Mouse (Mus musculus): ENCODE results near the gene Ccdc126. TPM values are rescaled to one million over a fixed set of nuclear protein-coding genes. Genes with fewer than 3 reads are reported as not detected.
A peak's percentile ranks its signal among the peaks of the same experiment; 100 is the strongest.

Gene Ccdc126
- 2.1 and 2.2 TPM in 2 replicates for polyA plus RNA-seq (2012; rRNA removed)

DNA sequence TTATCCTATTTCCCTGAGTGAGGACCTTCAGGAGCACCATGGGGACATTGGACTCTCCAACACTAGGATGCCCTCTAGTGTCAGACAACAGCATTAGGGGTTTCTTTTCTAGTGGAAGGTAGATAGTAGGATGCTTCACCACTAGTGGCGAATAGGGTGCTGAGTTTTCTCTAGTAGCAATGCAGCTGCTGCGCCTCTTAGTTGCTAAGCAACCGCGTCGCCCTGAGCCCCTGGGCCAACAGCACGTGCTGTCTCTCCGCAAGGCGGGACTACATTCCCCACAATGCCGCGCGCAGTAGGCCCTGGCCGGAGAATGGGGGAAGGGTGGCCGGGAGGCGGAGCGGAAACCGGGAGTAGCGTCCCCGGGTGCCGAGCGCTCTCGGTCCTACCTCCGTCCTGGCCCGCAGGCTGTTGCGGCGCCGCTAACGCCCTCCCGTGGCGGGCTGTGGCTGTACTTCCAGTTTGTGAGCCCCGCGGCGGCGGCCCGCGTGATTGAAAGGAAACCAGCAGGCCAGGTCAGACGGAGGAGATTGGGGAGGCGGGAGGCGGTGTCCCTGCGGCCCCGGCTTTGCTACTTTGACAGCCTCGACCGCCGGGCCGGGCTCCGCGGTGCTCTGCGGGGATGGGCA lies at the start of gene Ccdc126:
Gene Ccdc126, plus strand, starts transcription at position 309 of the 629 bp plus-strand sequence.
- TF ChIP-seq CTCF (IDR thresholded peaks at IDR 0.05; ENCODE audit: control insufficient read depth, insufficient read depth, insufficient replicate concordance, low read depth, low read length) (no peak; the same call in 1 of the 2 replicates), POLR2A (IDR thresholded peaks at IDR 0.05; ENCODE audit: control insufficient read depth, low read depth, low read length) (peak; percentile 77)
- Histone ChIP-seq H3K4me1 (ENCODE audit: control insufficient read depth, insufficient read depth, low read length) (peaks cover 3% of the 10 kb centered on the region; the same call in 1 of the 2 replicates), H3K27me3 (ENCODE audit: control insufficient read depth, insufficient read depth, low read length) (no peaks in the 10 kb centered on the region), H3K36me3 (ENCODE audit: control insufficient read depth, insufficient read depth, low read length) (no peaks in the 10 kb centered on the region), H3K4me3 (ENCODE audit: control insufficient read depth, low read depth, low read length) (peak within 1 kb of the TSS; percentile 93), H3K27ac (ENCODE audit: control insufficient read depth, insufficient read depth, low read depth, low read length) (peak within 1 kb of the TSS; percentile 81)

DNA sequence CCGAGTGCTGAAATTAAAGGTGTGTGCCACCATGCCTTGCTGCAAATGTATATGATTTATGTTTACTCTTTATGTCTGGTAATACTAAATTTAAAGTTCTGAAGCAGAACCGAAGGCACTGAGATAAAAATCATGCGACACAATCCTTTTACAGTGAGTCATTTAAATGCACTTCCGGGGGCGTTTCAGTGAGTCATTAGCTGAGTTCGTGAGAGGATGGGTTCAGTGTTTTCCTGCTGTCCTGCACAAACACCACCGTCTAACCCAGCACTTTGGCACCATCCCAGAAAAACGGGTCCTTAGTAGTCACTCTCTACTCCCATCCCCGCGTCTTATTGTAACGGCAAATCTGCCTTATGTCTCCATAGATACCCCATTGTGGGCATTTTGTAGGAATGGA lies 49.2 kb upstream of the Ccdc126 start:
- no peaks in the 10 kb centered on the region for H3K27me3 ChIP-seq (ENCODE audit: control insufficient read depth, insufficient read depth, low read length)
- TF ChIP-seq POLR2A (IDR thresholded peaks at IDR 0.05; ENCODE audit: control insufficient read depth, low read depth, low read length) (no peak), CTCF (IDR thresholded peaks at IDR 0.05; ENCODE audit: control insufficient read depth, insufficient read depth, insufficient replicate concordance, low read depth, low read length) (no peak)
- H3K27ac ChIP-seq (ENCODE audit: control insufficient read depth, insufficient read depth, low read depth, low read length): no peak overlapping the region
- no peaks in the 10 kb centered on the region for H3K4me1 ChIP-seq (ENCODE audit: control insufficient read depth, insufficient read depth, low read length)
- no peaks in the 10 kb centered on the region for H3K36me3 ChIP-seq (ENCODE audit: control insufficient read depth, insufficient read depth, low read length)
- no peak overlapping the region for H3K4me3 ChIP-seq (ENCODE audit: control insufficient read depth, low read depth, low read length)

GRCm38 (mm10) chr6:49271815-49272214 lies 47.3 kb upstream of the Ccdc126 start:
- Histone ChIP-seq H3K27me3 (ENCODE audit: control insufficient read depth, insufficient read depth, low read length) (no peaks in the 10 kb centered on the region), H3K4me3 (ENCODE audit: control insufficient read depth, low read depth, low read length) (no peak overlapping the region), H3K4me1 (ENCODE audit: control insufficient read depth, insufficient read depth, low read length) (no peaks in the 10 kb centered on the region), H3K27ac (ENCODE audit: control insufficient read depth, insufficient read depth, low read depth, low read length) (no peak overlapping the region), H3K36me3 (ENCODE audit: control insufficient read depth, insufficient read depth, low read length) (no peaks in the 10 kb centered on the region)
- TF ChIP-seq POLR2A (IDR thresholded peaks at IDR 0.05; ENCODE audit: control insufficient read depth, low read depth, low read length) (no peak), CTCF (IDR thresholded peaks at IDR 0.05; ENCODE audit: control insufficient read depth, insufficient read depth, insufficient replicate concordance, low read depth, low read length) (no peak)

- no peak overlapping the region for H3K4me3 ChIP-seq (ENCODE audit: control insufficient read depth, low read depth, low read length)
- H3K27me3 ChIP-seq (ENCODE audit: control insufficient read depth, insufficient read depth, low read length): no peaks in the 10 kb centered on the region
- no peaks in the 10 kb centered on the region for H3K4me1 ChIP-seq (ENCODE audit: control insufficient read depth, insufficient read depth, low read length)
- no peak for TF ChIP-seq CTCF (IDR thresholded peaks at IDR 0.05; ENCODE audit: control insufficient read depth, insufficient read depth, insufficient replicate concordance, low read depth, low read length)
- no peak for TF ChIP-seq POLR2A (IDR thresholded peaks at IDR 0.05; ENCODE audit: control insufficient read depth, low read depth, low read length)
- no peak overlapping the region for H3K27ac ChIP-seq (ENCODE audit: control insufficient read depth, insufficient read depth, low read depth, low read length)
- no peaks in the 10 kb centered on the region for H3K36me3 ChIP-seq (ENCODE audit: control insufficient read depth, insufficient read depth, low read length)
Observed at GRCm38 (mm10) chr6:49272863-49273262, 46.2 kb upstream of the Ccdc126 start.

- Histone ChIP-seq H3K27me3 (ENCODE audit: control insufficient read depth, insufficient read depth, low read length) (no peaks in the 10 kb centered on the region), H3K4me3 (ENCODE audit: control insufficient read depth, low read depth, low read length) (no peak overlapping the region), H3K36me3 (ENCODE audit: control insufficient read depth, insufficient read depth, low read length) (no peaks in the 10 kb centered on the region), H3K27ac (ENCODE audit: control insufficient read depth, insufficient read depth, low read depth, low read length) (no peak overlapping the region), H3K4me1 (ENCODE audit: control insufficient read depth, insufficient read depth, low read length) (no peaks in the 10 kb centered on the region)
- TF ChIP-seq CTCF (IDR thresholded peaks at IDR 0.05; ENCODE audit: control insufficient read depth, insufficient read depth, insufficient replicate concordance, low read depth, low read length): no peak
- TF ChIP-seq POLR2A (IDR thresholded peaks at IDR 0.05; ENCODE audit: control insufficient read depth, low read depth, low read length): no peak
Observed at GRCm38 (mm10) chr6:49273934-49274333, 45.1 kb upstream of the Ccdc126 start.

GRCm38 (mm10) chr6:49274416-49275091 lies 44.5 kb upstream of the Ccdc126 start:
- Histone ChIP-seq H3K36me3 (ENCODE audit: control insufficient read depth, insufficient read depth, low read length) (no peaks in the 10 kb centered on the region), H3K4me1 (ENCODE audit: control insufficient read depth, insufficient read depth, low read length) (no peaks in the 10 kb centered on the region), H3K27ac (ENCODE audit: control insufficient read depth, insufficient read depth, low read depth, low read length) (no peak overlapping the region), H3K4me3 (ENCODE audit: control insufficient read depth, low read depth, low read length) (no peak overlapping the region), H3K27me3 (ENCODE audit: control insufficient read depth, insufficient read depth, low read length) (no peaks in the 10 kb centered on the region)
- TF ChIP-seq POLR2A (IDR thresholded peaks at IDR 0.05; ENCODE audit: control insufficient read depth, low read depth, low read length): no peak
- no peak for TF ChIP-seq CTCF (IDR thresholded peaks at IDR 0.05; ENCODE audit: control insufficient read depth, insufficient read depth, insufficient replicate concordance, low read depth, low read length)

DNA sequence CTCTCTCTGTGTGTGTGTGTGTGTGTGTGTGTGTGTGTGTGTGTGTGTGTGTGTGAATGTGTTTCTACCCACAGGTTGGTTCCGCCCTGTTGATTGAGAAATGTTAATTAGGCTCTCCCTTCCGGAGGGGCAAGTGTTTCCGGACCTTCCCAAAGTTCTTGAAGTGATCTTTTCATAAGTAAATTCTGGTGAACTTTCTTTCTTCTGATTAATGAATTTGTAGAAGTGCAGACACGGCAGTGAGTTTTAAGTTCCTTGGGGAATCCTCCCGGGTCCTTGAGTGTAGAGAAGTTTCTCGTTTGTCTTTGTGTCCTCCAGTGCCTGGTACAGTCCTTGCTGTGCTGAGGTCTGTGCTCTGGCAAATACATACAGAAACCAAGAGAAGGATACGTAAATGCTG lies 43.8 kb upstream of the Ccdc126 start:
- no peak for TF ChIP-seq CTCF (IDR thresholded peaks at IDR 0.05; ENCODE audit: control insufficient read depth, insufficient read depth, insufficient replicate concordance, low read depth, low read length)
- TF ChIP-seq POLR2A (IDR thresholded peaks at IDR 0.05; ENCODE audit: control insufficient read depth, low read depth, low read length): no peak
- no peak overlapping the region for H3K4me3 ChIP-seq (ENCODE audit: control insufficient read depth, low read depth, low read length)
- H3K4me1 ChIP-seq (ENCODE audit: control insufficient read depth, insufficient read depth, low read length): no peaks in the 10 kb centered on the region
- H3K36me3 ChIP-seq (ENCODE audit: control insufficient read depth, insufficient read depth, low read length): no peaks in the 10 kb centered on the region
- no peak overlapping the region for H3K27ac ChIP-seq (ENCODE audit: control insufficient read depth, insufficient read depth, low read depth, low read length)
- no peaks in the 10 kb centered on the region for H3K27me3 ChIP-seq (ENCODE audit: control insufficient read depth, insufficient read depth, low read length)

All from testis, adult 2 months (tissue).